Mouse (Mus musculus): Measurements from ENCODE around the gene Pdlim5. TPM values are rescaled to one million over a fixed set of nuclear protein-coding genes. Genes with fewer than 3 reads are reported as not detected.
A peak's percentile ranks its signal among the peaks of the same experiment; 100 is the strongest.

Gene Pdlim5
- total RNA-seq, 2 experiments from 2014 or later, result 17.9 to 20.0 TPM

DNA sequence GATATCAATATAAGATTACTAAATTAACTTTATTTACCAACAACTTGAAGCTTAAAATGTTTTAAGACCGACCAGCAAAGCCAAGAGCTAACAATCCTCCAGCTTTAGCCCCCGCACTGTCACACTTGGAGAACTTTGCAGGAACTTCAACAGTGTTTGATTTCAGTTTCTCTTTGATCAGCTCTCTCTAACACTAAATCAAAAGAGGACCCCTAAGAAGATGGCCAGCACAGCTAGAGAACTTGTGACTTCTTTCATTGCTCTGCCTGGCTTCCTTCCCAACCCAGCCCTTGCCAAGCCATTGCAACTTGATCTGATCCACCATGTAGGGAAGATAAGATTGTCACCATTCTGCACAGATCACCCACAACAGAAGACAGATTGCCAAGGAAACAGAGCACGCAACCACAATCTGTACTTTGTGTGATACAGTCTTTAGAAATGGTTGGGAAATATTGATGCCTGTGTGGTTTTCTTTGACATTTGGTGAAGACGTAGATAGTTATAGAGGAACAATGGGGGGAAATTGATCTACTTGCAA, 17.9 kb upstream of the Pdlim5 start:
- ATAC-seq (replicated peaks; ENCODE audit: low FRiP score, low TSS enrichment, poor library complexity, severe bottlenecking), result no peak

DNA sequence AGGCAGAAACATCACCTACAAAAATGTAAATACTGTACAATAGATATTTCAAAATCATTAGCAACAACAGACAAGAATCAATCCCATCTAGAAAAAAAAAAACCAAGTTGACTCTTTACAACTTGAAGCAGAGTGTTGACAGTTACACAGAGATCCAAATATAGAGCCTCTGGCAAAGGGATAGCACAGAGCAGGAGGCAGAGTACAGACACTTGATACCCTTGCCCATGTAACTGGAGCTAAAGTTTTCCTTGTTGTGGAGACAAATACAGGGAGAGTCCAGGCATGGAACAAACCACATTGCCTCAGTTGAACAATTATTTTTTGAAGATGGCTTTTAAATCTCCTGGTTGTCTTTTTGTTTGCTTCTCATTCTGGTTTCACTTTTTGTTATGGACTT, 15.4 kb upstream of the Pdlim5 start:
- no peak for ATAC-seq (replicated peaks; ENCODE audit: low FRiP score, low TSS enrichment, poor library complexity, severe bottlenecking)

DNA sequence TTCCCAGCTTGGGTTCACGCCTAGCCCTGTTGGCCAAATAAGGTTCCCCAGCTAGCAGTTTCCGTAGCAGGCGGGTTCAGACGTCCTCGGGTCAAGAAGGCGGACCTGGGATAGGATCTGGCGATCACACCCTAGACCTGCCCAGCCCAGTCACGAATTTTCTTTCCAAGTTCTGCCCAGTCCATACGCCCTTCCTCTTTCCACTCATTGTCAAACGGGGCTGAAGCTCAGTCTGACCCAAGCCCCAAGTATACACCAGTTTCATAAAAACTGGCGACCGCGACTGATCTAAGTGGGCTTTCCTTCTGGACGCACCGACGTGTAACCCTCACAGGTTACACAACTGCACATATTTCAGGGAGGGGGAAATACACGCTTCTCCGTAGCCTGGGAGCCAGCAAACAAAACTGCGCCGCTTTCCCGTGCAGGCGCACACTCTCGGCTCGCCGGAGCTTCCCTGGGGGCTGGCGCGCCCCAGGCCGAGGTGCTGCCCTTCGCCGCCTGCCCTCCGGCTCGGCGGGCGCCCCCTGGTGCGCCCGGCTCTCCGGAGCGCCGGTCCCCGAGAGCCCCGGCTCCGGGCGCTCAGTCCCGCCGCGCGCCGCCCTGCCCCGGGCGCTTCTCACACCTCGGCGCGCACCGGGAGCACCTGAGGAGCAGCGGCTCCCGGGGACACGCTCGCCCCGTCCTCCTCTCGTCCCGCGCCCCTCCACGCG, 544 bp downstream of the Pdlim5 start:
- peak; percentile 82 for ATAC-seq (replicated peaks; ENCODE audit: low FRiP score, low TSS enrichment, poor library complexity, severe bottlenecking)

GRCm38 (mm10) chr3:142394000-142394411, 1.5 kb downstream of the Pdlim5 start:
- 0 out of 2 replicates have a peak, but pooled peaks have one; percentile 11 for ATAC-seq (replicated peaks; ENCODE audit: low FRiP score, low TSS enrichment, poor library complexity, severe bottlenecking)

GRCm38 (mm10) chr3:142391531-142391930, 4.0 kb downstream of the Pdlim5 start:
- ATAC-seq (replicated peaks; ENCODE audit: low FRiP score, low TSS enrichment, poor library complexity, severe bottlenecking), result no peak

- no peak for ATAC-seq (replicated peaks; ENCODE audit: low FRiP score, low TSS enrichment, poor library complexity, severe bottlenecking)
Measured at GRCm38 (mm10) chr3:142390288-142390687, 5.2 kb downstream of the Pdlim5 start.

GRCm38 (mm10) chr3:142388189-142388588, 7.3 kb downstream of the Pdlim5 start:
- ATAC-seq (replicated peaks; ENCODE audit: low FRiP score, low TSS enrichment, poor library complexity, severe bottlenecking), result no peak

- no peak for ATAC-seq (replicated peaks; ENCODE audit: low FRiP score, low TSS enrichment, poor library complexity, severe bottlenecking)
Measured at GRCm38 (mm10) chr3:142386505-142386904, 9.0 kb downstream of the Pdlim5 start.

GRCm38 (mm10) chr3:142385690-142386089, 9.8 kb downstream of the Pdlim5 start:
- ATAC-seq (replicated peaks; ENCODE audit: low FRiP score, low TSS enrichment, poor library complexity, severe bottlenecking), result no peak

DNA sequence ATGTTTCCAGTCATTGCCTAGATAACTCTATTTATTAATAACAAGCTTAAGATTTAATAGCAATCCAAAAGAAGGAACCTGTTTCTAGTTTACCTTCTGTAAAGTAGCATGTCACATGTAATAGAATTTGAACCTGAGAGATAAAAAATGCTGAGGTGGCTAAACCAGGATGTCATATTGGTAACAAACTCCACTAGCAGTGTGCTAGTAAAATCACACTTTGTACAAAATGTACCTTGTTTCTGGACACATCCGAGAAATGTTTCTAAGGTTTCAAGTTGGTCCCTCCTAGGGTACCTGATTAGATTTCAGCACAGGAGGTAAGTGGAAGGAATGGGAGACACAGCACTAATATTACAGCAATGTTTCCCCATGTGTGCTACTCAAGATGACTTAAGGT, 18.9 kb downstream of the Pdlim5 start:
- no peak for ATAC-seq (replicated peaks; ENCODE audit: low FRiP score, low TSS enrichment, poor library complexity, severe bottlenecking)

DNA sequence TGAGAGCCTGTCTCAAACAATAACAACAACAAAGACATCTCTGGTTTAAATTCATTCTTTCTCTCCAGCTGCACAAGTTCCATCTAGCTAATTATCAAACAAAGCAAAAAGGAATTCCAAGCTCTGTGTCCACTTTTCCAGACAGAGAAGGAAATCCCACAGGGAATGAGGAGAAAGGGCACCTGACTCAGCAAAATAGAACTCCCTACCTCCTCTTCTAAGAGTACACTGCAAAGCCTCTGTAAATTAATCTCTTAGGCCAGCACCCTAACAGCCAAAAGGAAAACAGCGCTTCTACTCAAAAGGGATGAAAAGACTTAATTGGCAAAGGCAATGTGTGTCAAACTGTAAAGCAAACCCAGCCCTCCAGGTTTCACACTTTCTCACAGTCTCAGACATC, 20.4 kb downstream of the Pdlim5 start:
- ATAC-seq (replicated peaks; ENCODE audit: low FRiP score, low TSS enrichment, poor library complexity, severe bottlenecking), result no peak

- no peak for ATAC-seq (replicated peaks; ENCODE audit: low FRiP score, low TSS enrichment, poor library complexity, severe bottlenecking)
Measured at GRCm38 (mm10) chr3:142372465-142373147, 22.9 kb downstream of the Pdlim5 start.

DNA sequence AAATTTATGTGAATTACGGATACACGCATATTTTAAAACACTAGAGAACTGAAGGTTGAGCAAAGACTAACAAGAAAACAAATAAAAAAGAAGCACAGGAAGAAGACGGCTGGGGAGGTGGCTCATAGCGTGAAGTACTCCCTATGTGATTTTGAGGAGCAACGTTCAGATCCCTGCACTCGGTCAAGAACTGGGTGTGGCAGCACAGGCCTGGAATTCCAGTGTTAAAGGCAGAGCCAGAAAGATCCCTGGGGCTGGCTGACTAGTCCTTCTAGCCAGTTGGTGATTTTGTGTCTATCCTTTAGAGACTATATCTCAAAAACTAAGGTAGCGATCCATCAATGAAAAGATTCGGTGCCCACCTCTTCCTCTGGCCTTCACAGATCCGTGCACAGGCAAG, 27.1 kb downstream of the Pdlim5 start:
- no peak for ATAC-seq (replicated peaks; ENCODE audit: low FRiP score, low TSS enrichment, poor library complexity, severe bottlenecking)

DNA sequence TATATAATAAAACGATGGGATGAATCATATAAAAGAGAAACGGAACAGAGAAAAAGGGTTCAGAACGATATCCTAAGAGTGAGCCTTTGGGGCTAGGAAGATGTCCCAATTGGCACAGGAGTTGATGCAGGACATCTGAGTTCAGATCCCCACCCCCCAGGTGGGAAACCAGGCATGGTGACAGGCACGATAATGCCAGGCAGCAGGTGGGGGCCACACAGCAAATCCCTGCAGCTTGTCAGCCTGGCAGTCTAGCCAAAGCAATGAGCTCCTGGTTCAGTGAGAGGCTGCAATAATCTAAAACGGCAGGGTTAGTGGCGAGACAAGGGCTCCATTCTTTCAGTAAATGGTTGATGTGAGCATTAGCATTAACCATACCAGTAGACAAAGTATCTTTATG, 33.4 kb downstream of the Pdlim5 start:
- ATAC-seq (replicated peaks; ENCODE audit: low FRiP score, low TSS enrichment, poor library complexity, severe bottlenecking), result no peak

GRCm38 (mm10) chr3:142358951-142359350, 36.5 kb downstream of the Pdlim5 start:
- ATAC-seq (replicated peaks; ENCODE audit: low FRiP score, low TSS enrichment, poor library complexity, severe bottlenecking), result no peak

DNA sequence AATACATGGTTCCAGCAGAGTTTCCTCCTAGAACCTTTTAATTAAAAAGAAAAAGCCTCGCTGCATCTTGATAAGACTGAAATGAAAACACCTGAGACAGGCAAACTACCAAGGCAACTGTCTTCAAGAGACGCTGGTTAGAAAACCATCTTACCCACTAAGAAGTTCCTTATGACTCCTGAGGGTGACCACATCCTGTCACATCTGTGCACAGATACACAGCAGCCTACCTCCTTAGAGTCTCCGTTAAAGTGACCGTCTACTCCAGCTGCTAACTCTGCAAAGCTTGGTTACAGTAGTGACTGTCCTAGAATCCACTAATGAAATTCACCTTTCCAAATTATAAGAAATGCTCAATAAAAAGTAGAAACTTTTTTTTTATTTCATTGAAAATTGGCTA, 38.8 kb downstream of the Pdlim5 start:
- ATAC-seq (replicated peaks; ENCODE audit: low FRiP score, low TSS enrichment, poor library complexity, severe bottlenecking), result peak; percentile 65

- no peak for ATAC-seq (replicated peaks; ENCODE audit: low FRiP score, low TSS enrichment, poor library complexity, severe bottlenecking)
Measured at GRCm38 (mm10) chr3:142353218-142353617, 42.3 kb downstream of the Pdlim5 start.

DNA sequence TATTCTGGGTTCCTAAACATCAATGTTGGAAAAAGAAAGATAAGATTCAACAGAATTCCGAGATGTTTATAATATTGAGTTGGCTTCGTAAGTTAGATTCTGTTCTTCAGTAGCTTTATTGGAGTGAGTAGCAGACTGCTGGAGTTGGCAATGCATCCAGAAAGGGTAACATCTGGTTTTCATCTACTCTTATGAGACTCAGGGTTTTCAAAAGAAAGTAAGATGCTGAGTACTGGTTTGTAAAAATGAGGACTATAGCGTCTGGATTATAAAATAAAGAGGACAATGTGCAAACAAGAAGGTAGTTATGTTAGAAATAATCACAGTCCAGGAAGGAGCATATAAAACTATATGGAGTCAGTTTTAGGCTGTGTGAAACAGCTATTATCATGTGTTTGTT, 45.0 kb downstream of the Pdlim5 start:
- no peak for ATAC-seq (replicated peaks; ENCODE audit: low FRiP score, low TSS enrichment, poor library complexity, severe bottlenecking)

GRCm38 (mm10) chr3:142348816-142349631, 46.5 kb downstream of the Pdlim5 start:
- ATAC-seq (replicated peaks; ENCODE audit: low FRiP score, low TSS enrichment, poor library complexity, severe bottlenecking), result no peak

DNA sequence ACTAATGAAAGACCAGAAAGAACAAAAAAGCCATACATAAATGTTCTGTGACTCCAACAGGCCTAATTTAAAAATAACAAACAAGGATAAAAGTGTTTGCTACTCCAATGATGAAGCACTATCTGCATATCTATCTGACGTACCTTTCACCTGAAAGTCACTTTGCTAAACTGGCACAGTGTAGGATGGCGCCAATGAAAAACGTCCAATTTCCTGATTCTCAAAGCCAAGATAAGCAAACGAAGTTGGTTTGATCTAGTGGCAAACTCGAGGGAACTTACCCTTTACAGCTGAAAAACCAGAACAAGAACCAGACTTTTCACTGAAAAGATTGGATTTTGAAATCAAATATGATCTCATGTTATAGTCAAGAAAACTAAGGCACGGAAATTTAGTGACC, 49.2 kb downstream of the Pdlim5 start:
- ATAC-seq (replicated peaks; ENCODE audit: low FRiP score, low TSS enrichment, poor library complexity, severe bottlenecking), result no peak
